Mouse (Mus musculus): Measurements from ENCODE around the gene Tmie. TPM values are rescaled to one million over a fixed set of nuclear protein-coding genes. Genes with fewer than 3 reads are reported as not detected.

The Tmie gene
- total RNA-seq (2017): 2.6 and 2.9 TPM in 2 replicates

GRCm38 (mm10) chr9:110879998-110880561, at the start of gene Tmie:
Gene Tmie (minus strand): TSS chr9:110880113.
- no peak for ATAC-seq (ENCODE audit: extremely low read depth, insufficient number of reproducible peaks, low FRiP score, poor library complexity, severe bottlenecking)

- ATAC-seq (ENCODE audit: extremely low read depth, insufficient number of reproducible peaks, low FRiP score, poor library complexity, severe bottlenecking): no peak
Observed at GRCm38 (mm10) chr9:110922759-110923158, 42.8 kb upstream of the Tmie start.

- no peak for ATAC-seq (ENCODE audit: extremely low read depth, insufficient number of reproducible peaks, low FRiP score, poor library complexity, severe bottlenecking)
Observed at GRCm38 (mm10) chr9:110920665-110921419, 40.9 kb upstream of the Tmie start.

GRCm38 (mm10) chr9:110916786-110917185, 36.9 kb upstream of the Tmie start, which contains the start of gene Fam240a:
Gene Fam240a (minus strand): TSS chr9:110916861.
- ATAC-seq (ENCODE audit: extremely low read depth, insufficient number of reproducible peaks, low FRiP score, poor library complexity, severe bottlenecking): no peak

GRCm38 (mm10) chr9:110915466-110915865, 35.6 kb upstream of the Tmie start:
- ATAC-seq (ENCODE audit: extremely low read depth, insufficient number of reproducible peaks, low FRiP score, poor library complexity, severe bottlenecking): no peak

GRCm38 (mm10) chr9:110914631-110915236, 34.8 kb upstream of the Tmie start:
- ATAC-seq (ENCODE audit: extremely low read depth, insufficient number of reproducible peaks, low FRiP score, poor library complexity, severe bottlenecking): no peak

GRCm38 (mm10) chr9:110909371-110909967, 29.6 kb upstream of the Tmie start:
- ATAC-seq (ENCODE audit: extremely low read depth, insufficient number of reproducible peaks, low FRiP score, poor library complexity, severe bottlenecking): no peak

- ATAC-seq (ENCODE audit: extremely low read depth, insufficient number of reproducible peaks, low FRiP score, poor library complexity, severe bottlenecking): no peak
Observed at GRCm38 (mm10) chr9:110908631-110909016, 28.7 kb upstream of the Tmie start.

- ATAC-seq (ENCODE audit: extremely low read depth, insufficient number of reproducible peaks, low FRiP score, poor library complexity, severe bottlenecking): no peak
Observed at GRCm38 (mm10) chr9:110907838-110908630, 28.1 kb upstream of the Tmie start.

GRCm38 (mm10) chr9:110907201-110907837, 27.4 kb upstream of the Tmie start:
- ATAC-seq (ENCODE audit: extremely low read depth, insufficient number of reproducible peaks, low FRiP score, poor library complexity, severe bottlenecking): peak; percentile 23; the same call in 1 of the 2 replicates

GRCm38 (mm10) chr9:110902271-110902670, 22.4 kb upstream of the Tmie start:
- no peak for ATAC-seq (ENCODE audit: extremely low read depth, insufficient number of reproducible peaks, low FRiP score, poor library complexity, severe bottlenecking)

- ATAC-seq (ENCODE audit: extremely low read depth, insufficient number of reproducible peaks, low FRiP score, poor library complexity, severe bottlenecking): no peak
Observed at GRCm38 (mm10) chr9:110901204-110901603, 21.3 kb upstream of the Tmie start.

- no peak for ATAC-seq (ENCODE audit: extremely low read depth, insufficient number of reproducible peaks, low FRiP score, poor library complexity, severe bottlenecking)
Observed at GRCm38 (mm10) chr9:110899451-110900008, 19.6 kb upstream of the Tmie start.

- ATAC-seq (ENCODE audit: extremely low read depth, insufficient number of reproducible peaks, low FRiP score, poor library complexity, severe bottlenecking): peak; percentile 28; the same call in 1 of the 2 replicates
Observed at GRCm38 (mm10) chr9:110896595-110896994, 16.7 kb upstream of the Tmie start.

- no peak for ATAC-seq (ENCODE audit: extremely low read depth, insufficient number of reproducible peaks, low FRiP score, poor library complexity, severe bottlenecking)
Observed at GRCm38 (mm10) chr9:110895994-110896393, 16.1 kb upstream of the Tmie start.

GRCm38 (mm10) chr9:110895507-110895906, 15.6 kb upstream of the Tmie start:
- ATAC-seq (ENCODE audit: extremely low read depth, insufficient number of reproducible peaks, low FRiP score, poor library complexity, severe bottlenecking): no peak

GRCm38 (mm10) chr9:110893429-110893828, 13.5 kb upstream of the Tmie start:
- ATAC-seq (ENCODE audit: extremely low read depth, insufficient number of reproducible peaks, low FRiP score, poor library complexity, severe bottlenecking): no peak

GRCm38 (mm10) chr9:110892552-110892951, 12.6 kb upstream of the Tmie start:
- no peak for ATAC-seq (ENCODE audit: extremely low read depth, insufficient number of reproducible peaks, low FRiP score, poor library complexity, severe bottlenecking)

Data from neutrophil, adult 5-6 weeks (primary cell).